Mouse (Mus musculus): Measurements from ENCODE around the gene Syngap1.

DNA sequence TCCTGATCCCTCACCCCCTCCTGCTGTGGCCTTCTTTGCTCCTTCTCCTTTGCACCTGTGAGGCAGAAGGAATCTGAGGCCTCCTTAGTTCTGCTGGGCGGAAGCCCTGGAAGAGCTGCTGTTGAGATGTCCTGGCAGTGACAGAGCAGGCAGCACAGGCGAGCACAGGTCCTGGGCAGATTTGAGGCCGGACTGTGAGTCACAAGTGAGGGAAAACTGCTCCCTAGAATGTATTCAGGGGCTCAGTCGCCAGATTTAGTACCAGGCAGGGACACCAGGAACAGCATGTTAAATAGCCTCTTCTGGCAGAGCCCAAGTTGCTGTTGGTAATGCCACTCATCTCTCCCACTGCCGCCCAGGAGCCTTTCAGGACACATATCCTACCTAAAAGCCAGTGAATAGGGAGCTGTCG lies 27.2 kb downstream of the Syngap1 start:
- TF ChIP-seq CTCF (IDR thresholded peaks at IDR 0.05; ENCODE audit: low read depth), result no peak
- no peak for TF ChIP-seq EP300 (optimal IDR thresholded peaks at IDR 0.05)
